Mouse (Mus musculus) urinary bladder, postnatal 36 days (tissue): Measurements from ENCODE around the gene Mrgprf.

Source experiments
- DNase-seq, 2 experiments: peaks; one replicate each; pipeline ENCODE4 v3.0.0; 2022; ENCODE audit warnings: low spot score in 2 of 2, mixed read lengths in 1 of 2

The Mrgprf gene

GRCm38 (mm10) chr7:145301008-145301340 lies 346 bp downstream of the Mrgprf start:
- no peak for DNase-seq

DNA sequence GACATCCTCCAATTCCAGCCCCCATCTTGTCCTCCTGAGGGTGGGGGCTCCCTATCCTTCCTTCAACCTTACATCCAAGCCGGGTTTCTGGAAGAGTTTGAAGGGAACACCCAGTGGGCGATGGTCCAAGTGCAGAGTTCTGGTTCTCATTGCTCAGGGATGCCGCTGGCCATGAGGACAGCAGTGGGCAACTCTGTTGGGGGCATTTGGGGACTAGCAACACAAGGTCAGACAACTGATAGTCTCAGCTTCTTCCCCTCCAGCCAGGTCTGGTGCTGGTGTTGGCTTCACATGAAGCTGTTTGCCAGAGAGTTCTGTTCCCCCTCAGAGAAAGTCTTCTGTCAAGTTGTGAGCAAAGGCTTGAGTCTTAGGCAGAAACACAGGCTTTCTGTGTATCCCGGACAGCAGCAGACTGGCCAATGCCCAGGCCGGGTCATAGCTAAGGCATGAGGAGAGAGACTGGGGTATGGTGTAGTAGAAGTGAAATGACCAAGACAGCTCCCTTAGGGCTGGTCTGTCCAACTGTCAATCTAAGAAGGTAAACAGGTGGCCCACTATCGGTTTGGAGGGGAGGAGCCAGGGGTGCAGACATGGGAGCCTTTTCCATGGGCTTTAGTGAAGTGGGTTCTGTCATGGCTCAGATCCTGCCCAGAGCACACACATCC lies 845 bp downstream of the Mrgprf start:
- peak in 1 of 2 experiments; percentile 44 for DNase-seq

GRCm38 (mm10) chr7:145302488-145303285 lies 2.1 kb downstream of the Mrgprf start:
- peak; percentile 52 to 77 for DNase-seq

DNA sequence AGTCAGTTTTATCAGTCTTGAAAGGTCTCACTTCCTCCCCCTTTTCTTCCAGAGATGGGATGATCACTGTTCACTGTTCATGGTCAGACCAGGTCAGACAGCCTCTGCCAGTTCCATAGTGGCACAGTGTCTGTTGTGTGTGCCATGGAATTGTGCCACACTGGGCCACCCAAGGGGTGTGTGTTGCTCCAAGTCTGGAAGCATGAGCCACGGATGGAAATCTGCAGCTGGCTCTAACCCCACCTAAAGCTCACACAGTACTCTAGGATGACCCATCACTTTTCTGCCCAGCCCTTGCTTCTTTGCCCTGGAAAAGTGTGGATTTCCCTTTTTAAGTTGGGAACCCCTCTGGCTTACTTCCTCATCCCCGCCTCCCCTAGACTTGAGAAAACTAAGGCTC lies 3.5 kb downstream of the Mrgprf start:
- no peak for DNase-seq

DNA sequence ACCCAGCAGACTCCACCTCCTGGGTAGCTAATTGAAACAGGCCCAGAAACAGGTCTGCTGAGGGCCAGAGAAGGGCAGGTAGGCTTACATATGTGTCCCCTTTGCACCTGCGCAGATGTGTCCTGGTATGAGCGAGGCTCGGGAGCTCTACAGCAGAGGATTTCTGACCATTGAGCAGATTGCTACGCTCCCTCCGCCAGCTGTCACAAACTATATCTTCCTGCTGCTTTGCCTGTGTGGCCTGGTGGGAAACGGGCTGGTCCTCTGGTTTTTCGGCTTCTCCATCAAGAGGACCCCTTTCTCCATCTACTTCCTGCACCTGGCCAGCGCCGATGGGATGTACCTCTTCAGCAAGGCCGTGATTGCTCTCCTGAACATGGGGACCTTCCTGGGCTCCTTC lies 7.0 kb downstream of the Mrgprf start:
- DNase-seq, result no peak

GRCm38 (mm10) chr7:145308061-145308675 lies 7.5 kb downstream of the Mrgprf start:
- DNase-seq, result no peak

DNA sequence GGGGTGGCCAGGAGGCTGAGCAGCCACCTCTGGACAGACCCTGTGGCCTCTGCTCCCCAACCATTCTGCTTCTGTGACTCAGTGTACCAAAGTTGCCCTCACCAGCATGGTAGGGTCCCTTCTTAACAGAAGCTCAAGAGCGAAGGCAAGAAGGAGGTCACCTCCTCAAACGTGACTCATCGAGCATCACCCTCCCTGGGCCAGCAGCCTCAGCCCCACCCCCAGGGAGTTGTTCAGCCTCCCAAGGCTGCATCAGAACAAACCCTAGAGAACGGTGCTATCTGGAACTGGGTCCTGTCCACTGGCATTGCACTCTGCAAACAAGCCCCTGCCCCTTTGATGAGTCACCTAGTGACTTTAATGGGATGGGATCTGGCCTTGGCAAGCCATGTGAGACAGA lies 8.2 kb downstream of the Mrgprf start:
- DNase-seq, result peak in 1 of 2 experiments; percentile 40

GRCm38 (mm10) chr7:145309877-145310276 lies 9.2 kb downstream of the Mrgprf start:
- DNase-seq, result no peak

- DNase-seq, result no peak
Observed at GRCm38 (mm10) chr7:145310526-145310925, 9.9 kb downstream of the Mrgprf start.

DNA sequence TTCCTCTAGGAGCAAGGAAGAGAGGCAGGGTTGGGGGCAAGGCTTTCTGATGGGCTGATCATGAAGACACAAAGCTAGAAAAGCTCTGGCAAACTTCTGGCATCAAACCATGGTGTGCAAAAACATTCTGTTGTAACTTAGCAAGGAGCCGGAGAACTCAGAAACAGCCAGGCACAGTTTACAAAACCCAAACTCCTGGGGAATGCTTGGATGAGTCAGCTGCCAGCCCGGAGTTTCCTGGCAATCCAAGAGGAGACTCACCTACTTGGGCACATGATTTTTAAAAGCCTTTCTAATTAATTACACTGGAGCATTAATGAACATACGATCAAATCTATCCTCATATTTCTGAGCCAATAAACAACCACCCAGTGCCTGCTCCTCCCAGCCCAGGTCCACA lies 11.5 kb downstream of the Mrgprf start:
- DNase-seq, result no peak

- DNase-seq, result no peak
Observed at GRCm38 (mm10) chr7:145314785-145315411, 14.3 kb downstream of the Mrgprf start, which contains the start of gene Mrgprd. Gene Mrgprd, plus strand, starts transcription at chr7:145314835.

GRCm38 (mm10) chr7:145317522-145317921 lies 16.9 kb downstream of the Mrgprf start:
- DNase-seq, result no peak

DNA sequence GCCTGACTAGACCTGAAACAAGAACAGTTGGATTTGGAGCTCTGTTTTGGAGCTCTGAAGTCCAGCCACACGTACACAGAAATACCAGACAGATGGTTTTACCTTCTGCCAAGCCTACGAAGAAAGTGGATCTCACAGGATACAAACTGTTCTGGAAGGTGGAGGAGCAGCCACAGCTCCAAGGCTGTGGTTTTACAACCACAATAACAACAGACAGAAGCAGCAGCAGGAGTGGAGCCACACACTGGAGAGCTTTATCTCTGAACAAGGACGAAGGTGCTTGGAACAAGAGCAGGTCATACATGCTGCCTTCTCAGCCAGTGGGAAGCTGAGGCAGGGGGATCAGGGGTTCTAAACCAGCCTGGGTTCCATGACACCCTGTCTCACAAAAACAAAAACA lies 18.9 kb downstream of the Mrgprf start:
- no peak for DNase-seq

DNA sequence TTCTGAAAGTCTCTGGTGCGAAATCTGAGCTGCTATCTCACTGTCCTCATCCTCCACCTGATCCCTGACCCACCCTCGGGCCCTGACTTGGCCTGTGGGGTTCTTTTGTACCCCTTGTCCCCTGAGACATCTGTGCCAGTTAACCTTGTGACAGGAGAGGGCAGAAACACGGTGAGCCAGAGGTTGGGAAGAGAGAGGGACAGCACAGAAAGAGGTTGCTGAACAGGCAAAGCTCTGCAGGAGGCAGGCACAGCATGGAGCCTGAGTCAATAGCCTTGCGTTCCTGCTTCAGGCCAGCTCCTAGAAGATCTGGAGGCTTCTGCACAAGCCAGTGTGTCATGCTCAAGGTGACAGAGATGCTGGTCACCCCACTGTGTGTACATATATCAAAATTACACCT lies 23.0 kb downstream of the Mrgprf start:
- DNase-seq, result no peak

GRCm38 (mm10) chr7:145325697-145326096 lies 25.1 kb downstream of the Mrgprf start:
- no peak for DNase-seq

DNA sequence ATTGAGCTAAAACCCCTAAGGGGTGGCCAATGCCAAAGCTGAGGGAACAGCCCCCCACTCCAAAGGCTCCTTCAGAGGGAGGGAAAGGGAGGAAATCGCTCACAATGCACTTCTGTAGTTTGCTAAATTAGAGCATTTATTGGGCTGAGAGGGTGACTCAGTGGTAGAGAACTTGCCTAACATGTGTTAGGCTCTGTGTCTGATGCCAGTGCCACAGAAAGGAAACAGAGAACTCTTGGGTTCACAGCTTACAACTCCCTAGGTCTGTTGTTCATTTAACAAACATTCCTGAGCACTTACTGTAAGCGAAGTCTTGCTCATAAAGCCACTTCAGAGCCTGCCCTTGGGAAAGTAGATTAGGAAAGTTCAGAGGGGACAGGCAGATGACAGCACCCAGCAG lies 29.4 kb downstream of the Mrgprf start:
- no peak for DNase-seq

DNA sequence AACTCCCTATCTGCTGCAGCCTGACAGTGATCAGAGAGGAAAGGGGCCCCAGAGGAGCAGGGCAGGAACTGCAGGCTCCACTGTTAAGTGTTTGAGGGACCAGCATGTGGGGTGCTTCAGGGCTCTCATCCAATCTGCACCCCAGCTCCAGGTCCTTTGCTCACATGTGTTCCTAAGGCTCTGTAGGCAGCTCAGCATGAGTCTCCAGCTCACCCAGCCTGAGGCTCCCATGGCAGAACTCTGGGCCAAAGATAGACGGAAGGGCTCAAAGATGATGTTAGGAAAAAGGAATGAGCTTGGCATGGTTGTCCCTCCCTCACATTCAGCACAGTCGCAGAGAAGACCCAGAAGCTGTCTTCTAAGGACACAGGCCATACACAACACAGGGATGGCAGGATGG lies 30.0 kb downstream of the Mrgprf start:
- DNase-seq, result no peak

DNA sequence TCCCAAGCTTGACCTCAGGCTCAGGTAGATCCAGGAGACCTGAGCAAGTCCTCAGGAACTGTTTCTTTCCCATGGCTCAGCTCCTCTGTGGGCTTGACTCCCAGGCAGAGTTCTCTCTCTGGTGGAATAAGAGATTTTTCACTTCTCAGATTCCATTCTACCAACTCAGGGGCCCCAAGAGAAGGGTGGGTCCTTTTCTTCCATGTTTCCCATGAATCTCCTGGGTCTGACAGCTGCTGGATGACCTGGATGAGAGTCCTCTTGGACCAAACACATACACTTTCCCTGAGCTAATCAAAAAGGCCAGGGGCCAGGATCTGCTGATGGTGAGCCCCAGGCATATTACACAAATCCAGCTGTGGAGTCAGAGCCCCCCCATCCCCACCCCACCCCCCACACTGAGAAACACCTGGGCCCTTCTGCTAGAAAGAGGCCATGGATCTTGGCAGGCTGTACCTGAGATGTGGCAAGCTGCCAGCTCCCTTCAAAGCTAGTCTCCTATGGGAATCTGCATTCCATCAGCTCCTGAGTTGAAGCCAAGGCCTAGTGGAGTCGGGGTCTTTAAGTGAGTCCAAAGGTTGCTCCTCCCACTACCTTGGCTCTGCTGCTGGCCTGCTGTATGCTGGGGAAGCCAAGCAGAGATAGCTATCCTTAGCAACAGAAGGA lies 31.9 kb downstream of the Mrgprf start:
- no peak for DNase-seq

GRCm38 (mm10) chr7:145333936-145334335 lies 33.3 kb downstream of the Mrgprf start:
- DNase-seq, result no peak

DNA sequence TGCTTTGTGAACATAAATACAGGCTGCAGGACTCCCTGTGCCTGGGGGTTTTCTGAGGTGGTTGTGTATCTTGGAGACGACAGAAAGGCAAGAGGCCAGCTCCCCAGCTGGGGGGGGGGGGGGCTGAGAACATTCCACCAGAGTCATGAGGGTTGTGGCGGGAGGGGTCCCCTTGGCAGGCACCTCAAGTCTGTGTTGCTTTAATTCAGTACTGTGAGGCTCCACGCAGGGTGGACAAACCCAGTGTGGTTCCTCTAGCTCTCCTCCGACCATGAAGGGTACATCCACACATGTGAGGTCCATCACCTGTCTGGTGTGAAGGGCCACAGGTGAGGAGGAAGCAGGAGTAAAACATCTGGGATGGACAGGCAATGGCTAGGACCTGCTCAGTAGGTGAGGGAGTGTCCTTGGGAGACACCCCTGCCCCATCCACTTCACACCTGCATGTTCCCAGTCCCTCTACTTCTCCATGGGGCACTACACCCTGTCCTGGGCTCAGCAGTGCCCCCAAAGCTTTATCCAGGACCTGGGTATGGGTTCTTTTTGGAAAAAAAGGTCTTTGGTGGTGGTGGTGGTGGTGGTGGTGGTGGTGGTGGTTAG lies 33.9 kb downstream of the Mrgprf start:
- DNase-seq, result no peak

DNA sequence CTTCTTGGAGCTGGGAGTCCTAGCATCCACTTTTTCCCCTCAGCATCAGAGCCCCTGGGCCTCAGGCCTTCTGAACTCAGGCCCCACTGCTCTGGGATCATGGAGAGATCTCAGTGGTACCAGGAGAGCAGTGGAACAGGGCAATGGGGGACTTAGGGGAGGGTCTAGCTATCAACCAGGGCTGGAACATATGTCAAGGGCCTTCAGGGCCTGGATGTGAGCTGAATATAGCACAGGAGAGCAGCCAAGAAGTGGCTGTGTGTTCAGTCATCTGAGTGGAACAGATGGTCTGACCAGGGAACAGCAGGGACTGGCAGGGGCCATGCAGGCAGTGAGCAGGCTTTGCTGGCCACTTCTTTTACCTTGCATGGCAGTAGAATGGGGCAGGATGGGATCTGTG lies 34.6 kb downstream of the Mrgprf start:
- DNase-seq, result no peak
